Mouse (Mus musculus) kidney, postnatal 36 days (tissue): Measurements from ENCODE around the gene Gapdh.
"Not testable (repeated sequence)": the region's sequence is repeated elsewhere in the genome, so short reads cannot be mapped to it uniquely, and the experiment has no call there.

ENCODE experiments used
- DNase-seq, 2 experiments: peaks; one replicate each; pipeline ENCODE4 v3.0.0; 2021 to 2022; ENCODE audit warnings: mixed read lengths in 2 of 2

The Gapdh gene

DNA sequence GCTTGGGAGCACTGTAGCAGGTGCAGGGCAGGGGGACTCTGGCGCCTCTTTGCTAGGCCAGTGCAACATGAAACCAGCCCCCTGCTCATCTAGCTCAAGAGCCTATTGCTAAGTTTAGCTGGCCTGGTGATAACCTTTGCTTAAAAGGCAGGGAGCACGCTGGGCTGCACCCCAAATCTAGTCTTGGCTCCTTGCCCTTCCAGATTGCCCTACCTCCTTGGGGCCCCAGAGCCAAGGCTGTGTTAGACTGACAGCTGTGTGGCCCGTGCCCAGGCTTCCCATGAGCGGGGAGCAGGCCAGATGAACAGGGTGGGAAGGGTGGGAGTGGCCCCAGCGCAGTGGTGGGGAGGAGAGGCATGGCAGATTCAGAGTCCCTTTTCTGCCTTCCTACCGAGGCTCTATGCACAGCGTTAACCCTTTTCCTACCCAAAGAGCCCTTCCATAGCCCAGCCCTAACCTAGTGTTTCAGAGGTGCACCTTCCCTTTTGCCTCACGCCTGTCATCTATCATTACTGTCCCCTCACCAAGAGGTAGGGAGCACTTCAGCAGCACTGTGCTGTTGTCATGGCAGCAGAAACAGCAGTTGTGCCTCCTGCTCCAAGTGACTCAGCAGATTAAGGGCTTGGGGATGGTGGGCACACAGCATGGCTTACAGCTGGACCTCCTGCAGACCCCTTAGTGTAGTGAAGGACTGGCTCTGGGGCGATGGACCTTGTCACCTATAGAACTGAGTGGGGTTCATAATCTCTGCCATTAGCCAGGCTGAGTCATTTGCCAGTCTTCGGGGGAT lies 789 bp upstream of the Gapdh start:
- DNase-seq = peak in 1 of 2 experiments; percentile 44

DNA sequence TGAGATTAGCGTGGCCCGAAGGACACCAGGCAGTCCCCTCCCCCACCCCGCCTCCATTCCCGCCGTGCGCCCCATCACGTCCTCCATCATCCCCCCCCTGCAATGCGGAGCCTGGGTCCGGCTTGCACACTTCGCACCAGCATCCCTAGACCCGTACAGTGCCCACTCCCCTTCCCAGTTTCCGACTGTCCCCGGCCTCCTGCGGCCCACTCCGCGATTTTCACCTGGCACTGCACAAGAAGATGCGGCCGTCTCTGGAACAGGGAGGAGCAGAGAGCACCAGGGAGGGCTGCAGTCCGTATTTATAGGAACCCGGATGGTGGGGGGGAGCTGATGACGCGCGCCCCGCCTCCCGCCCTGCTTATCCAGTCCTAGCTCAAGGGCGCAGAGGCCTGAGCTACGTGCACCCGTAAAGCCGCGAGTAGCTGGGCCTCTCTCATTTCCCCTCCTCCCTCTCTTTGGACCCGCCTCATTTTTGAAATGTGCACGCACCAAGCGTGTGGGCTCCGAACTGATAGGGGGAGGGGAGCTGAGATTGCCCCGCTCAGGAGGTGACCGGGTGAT lies 857 bp downstream of the Gapdh start:
- DNase-seq = peak; percentile 97 to 99

DNA sequence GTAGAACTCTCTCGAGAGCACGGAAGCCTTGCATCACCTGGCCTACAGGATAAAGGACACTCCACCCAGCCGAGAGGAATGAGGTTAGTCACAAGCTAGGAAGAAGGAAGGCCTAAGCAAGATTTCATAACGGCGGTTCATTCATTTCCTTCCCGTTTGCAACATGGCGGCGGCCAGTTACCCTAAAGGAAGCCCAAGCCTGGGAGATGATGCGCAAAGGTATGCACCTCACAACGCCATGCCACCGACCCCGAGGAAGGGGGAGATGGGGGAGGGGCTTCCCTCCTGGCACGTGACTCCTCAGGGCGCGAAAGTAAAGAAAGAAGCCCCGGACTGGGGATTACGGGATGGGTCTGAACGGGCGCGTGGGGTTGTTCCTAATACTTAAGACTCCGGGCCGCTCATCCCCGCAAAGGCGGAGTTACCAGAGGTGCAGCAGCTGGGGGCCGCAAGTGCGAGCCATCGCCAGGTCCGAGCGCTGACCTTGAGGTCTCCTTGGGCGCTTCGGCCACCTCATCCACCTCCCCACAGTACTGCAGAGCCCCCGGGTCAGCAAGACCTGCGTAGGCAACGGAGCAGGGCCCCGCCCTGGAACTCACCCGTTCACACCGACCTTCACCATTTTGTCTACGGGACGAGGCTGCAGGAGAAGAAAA lies 1.5 kb downstream of the Gapdh start:
- DNase-seq = peak; percentile 57 to 75

DNA sequence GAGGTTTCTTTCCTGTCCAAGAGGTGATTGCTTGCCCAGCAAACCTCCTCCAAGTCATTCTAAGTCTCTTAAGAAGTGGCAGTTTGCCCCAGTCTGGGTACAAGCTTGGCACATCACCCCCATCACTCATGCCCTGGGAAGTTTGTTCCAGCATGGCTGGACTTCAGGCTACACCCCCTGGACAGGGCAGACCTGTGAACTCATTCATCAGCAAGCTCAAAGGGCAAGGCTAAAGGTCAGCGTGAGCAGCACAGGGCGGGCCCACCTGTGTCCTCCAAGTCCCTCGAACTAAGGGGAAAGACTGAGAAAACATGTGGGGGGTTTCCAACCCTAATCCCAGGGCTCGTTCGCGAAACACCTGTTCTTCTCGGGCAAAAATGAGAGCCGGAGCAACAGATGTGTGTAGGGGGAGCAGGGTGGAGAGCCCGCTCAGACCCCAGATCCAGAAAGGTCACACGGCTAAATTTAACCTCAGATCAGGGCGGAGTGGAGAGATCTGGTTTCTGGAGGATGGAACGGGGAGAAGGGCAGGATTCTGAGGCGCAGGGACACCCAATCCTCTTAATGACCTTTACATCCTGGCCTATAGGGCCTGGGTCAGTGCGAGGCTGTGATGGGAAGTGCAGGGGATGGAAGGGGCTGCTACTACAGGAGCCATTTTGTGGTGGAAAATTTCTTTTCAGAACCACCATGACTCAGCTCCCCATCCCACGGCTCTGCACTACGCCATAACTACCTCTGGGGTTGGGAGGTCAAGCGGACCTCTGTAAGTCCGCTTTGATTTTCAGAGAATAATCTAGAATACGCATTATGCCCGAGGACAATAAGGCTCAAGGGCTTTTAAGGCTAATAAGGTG lies 2.2 kb downstream of the Gapdh start:
- peak; percentile 85 to 91 for DNase-seq

DNA sequence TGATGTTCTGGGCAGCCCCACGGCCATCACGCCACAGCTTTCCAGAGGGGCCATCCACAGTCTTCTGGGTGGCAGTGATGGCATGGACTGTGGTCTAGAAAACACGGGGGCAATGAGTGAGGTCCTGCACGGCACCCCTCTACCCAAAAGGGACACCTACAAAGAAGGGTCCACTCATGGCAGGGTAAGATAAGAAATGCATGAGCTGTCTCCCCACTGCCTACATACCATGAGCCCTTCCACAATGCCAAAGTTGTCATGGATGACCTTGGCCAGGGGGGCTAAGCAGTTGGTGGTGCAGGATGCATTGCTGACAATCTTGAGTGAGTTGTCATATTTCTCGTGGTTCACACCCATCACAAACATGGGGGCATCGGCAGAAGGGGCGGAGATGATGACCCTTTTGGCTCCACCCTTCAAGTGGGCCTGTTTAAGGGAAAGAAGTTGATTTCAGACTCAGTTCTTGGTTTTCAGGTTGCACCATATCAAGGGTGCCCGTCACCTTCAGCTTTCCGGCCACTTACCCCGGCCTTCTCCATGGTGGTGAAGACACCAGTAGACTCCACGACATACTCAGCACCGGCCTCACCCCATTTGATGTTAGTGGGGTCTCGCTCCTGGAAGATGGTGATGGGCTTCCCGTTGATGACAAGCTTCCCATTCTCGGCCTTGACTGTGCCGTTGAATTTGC lies 3.5 kb downstream of the Gapdh start:
- not testable (repeated sequence) for DNase-seq

DNA sequence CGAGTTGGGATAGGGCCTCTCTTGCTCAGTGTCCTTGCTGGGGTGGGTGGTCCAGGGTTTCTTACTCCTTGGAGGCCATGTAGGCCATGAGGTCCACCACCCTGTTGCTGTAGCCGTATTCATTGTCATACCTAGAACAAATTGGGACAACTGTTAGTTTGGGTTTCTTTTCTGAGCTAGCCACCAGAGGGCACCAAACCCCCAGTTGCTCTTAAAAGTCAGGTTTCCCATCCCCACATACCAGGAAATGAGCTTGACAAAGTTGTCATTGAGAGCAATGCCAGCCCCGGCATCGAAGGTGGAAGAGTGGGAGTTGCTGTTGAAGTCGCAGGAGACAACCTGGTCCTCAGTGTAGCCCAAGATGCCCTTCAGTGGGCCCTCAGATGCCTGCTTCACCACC lies 4.3 kb downstream of the Gapdh start:
- DNase-seq = peak; percentile 62 to 81

DNA sequence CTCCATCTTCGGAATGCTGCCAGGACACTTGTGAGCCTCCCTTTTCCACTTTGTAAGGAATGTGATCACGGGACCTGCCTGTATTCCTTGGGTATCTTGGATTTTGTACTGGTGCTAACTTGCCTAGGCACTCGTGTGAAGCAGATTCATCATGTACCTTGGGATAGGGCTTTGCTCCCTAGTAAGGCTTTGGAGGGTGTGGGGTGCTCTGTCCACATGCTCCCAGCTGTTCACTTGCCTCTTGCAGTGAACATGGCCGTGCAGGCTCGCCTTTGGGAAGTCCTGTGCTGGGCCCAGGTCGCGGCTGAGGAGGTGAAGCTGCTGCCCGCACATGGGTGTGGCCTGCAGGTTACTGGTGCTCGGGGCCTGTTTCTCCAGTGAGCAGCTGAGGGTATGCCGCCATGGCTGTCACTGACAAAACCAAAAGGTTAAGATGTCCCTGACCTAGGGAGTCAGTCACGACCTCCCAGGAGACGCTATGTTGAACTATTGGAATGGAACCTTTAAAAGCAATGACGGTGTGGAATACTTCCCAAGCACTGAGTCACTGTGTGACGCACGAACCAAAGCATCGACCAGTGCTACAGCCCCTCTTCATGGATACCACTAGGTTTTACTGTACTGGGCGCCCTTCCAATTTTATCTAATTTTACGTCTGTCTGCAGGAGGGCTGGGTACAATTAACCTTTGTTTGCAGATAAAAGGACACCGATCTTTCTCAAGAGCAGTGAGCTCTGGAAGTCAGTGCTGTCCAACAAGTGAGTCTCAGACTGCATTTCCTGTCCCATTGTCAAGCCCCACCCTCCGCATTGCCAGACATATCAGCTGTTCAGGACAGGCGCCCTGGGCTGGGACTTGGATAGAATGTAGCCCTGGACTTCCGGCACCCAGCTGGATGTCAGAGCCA lies 5.2 kb downstream of the Gapdh start:
- DNase-seq = peak; percentile 80 to 84

DNA sequence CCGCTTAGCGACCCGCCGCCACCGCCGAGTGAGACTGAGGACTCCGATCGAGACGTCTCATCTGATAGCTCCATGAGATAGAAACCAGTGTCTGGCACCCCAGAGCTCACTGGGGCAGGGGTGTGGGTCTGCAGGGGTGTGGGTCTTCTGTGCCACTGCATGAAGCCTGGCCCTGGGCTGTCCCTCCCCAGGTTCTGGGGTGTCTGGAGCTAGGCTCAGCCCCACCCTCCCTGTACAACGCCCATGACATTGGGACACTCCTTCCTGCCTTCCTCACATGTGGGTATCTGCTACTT lies 5.8 kb downstream of the Gapdh start:
- no peak for DNase-seq

DNA sequence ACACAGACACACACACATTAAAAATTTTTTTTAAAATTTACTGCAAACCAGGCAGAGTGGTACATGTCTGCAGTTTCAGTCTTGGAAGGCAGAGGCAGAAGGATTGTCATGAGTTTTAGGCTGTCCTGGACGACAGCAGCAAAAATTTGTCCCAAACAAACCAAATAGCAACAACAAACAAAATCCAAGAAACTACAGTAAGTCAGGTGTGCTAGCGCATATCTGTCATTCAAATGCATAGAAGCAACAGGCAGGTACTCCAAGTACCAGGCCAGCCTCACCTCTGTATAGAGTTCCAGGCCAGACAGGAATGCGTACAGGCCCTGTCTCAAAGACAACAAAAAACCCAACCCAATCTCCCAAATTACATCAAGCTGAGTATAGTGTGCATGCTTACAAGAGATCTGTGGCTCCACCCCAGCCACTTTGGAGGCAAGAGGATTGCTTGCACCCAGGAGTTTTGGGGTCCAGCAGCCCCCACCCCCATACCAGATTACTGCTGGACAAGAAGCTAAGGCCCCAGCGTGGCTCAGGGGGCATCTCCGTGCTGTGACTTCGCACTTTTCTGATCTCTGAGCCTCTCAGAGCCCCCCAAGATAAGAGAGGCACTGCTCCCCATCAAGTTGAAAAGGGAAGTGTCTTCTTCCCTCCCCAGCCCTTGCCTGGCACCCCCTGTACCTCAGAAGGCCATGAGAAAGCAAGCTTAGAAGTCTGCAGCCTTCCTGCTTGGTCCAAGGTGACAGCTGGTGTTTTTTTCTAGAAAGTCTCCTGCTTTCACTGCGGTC lies 6.3 kb downstream of the Gapdh start:
- no peak for DNase-seq

DNA sequence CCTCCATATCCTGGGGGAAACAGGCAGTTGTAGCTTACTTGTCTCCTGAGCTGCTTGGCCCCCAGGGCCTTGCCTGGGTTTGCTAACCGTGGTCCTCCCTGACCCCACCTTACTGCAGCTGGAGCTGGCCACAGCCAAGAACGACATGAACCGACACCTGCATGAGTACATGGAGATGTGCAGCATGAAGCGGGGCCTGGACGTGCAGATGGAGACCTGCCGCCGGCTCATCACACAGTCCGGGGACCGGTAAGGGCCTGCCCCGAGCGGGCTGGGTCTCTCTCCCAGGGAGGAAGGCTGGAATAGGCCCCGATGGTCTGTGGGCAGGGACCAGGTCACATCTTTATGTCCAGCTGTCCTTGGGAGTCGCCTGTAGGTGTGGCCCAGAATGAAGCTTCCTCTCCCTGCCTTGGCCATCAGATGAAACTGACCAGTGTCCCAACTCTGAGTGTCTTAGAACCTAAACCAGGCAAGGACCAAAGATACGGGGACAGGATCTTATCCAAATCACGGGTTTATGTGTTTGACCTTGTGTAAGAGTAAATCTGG lies 7.2 kb downstream of the Gapdh start:
- no peak for DNase-seq

DNA sequence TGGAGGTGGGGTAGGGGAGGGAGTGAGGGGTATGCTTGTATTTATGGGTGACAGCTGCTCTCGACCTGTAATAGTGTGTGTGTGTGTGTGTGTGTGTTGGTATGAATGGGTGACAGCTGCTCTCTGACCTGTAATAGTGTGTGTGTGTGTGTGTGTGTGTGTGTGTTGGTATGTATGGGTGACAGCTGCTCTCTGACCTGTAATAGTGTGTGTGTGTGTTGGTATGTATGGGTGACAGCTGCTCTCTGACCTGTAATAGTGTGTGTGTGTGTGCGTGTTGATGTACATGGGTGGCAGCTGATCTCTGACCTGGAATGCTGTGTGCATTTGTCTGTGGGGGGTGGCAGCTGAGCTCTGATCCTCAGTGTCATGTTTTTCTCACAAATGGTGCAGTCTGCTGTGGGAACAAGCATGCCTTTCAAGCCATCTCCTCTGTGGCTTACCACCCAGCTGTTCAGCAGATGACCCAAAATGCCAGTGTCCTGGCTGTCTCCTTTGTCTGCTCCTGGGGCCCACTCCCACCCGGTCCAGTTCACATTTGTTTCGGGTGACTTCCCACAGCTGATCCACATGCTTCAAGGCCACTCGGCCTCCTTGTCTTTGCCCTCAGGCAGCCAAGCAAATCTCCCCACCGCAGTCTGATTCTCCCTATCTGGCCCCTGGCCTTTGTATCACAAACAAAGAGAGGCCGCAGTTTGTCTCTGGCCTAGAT lies 9.2 kb downstream of the Gapdh start:
- peak; percentile 38 to 47 for DNase-seq

DNA sequence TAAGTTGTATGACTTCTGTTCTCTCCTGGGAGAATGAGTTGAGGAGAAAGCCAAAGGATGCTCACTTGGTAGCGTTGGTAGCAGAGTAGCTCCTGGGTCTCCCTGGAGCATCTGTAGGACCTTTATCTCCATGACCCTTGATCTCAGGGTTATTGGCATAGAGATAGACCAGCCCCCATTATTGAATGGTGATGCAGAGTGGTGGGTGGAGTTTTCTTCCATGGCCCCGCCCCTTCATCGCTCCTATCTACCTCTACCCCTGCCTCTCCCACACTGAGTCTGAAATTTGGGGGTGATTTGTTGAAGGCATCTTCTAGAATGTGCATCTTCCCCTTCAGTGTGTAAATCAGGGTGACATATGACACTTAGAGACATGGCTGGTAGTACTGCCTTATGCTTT lies 9.8 kb downstream of the Gapdh start:
- no peak for DNase-seq

DNA sequence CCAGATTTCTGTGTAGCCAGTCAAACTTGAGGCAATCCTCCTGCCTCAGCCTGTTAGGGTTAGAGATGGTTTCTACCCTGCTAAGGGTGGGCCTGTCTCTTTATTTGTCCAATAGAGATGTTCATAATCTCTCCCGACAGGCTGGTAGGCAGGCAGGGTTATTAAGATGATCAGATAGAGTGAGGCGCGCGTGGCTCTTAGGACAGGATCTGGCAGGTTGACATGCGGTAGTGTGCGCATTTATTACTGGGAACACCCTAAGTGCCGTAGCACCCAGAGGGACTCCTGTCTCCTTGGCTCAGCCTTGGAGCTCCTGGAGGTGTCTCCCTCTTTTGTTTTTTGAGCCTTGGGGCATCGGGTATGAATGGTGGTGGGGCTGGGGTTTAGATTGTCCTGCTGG lies 11.0 kb downstream of the Gapdh start:
- no peak for DNase-seq

DNA sequence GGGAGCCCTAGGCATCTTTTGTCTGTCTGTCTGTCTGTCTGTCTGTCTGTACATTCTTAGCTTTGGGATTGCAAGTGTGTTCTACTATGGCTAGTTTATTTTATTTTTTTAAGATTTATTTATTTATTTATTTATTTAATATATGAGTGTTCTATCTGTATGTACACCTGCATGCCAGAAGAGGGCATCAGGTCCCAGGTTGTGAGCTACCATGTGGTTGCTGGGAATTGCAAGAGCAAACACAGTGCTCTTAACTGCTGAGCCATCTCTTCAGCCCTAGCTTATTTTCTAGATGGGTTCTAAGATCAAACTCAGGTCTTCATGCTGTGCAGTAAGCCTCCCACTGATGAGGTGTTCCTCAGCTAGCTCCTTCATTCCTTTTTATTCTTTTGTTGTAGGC lies 11.7 kb downstream of the Gapdh start:
- peak; percentile 48 to 53 for DNase-seq

DNA sequence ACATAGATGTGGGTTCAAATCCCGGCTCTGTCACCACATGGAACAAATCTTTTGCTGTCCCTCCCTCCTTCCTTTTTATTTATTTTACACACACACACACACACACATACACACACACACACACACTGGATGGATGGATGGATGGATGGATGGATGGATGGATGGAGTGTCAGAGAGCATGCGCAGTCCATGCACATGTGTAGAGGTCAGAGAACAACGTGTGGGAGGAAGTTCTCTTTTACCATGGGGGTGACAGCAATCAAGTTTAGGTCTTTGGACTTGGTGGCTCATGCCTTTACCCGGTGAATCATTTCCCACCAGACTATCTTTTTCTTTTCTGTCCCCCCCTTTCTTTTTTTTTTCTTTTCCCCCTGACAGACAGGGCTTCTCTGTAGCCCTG lies 12.6 kb downstream of the Gapdh start:
- DNase-seq = no peak

DNA sequence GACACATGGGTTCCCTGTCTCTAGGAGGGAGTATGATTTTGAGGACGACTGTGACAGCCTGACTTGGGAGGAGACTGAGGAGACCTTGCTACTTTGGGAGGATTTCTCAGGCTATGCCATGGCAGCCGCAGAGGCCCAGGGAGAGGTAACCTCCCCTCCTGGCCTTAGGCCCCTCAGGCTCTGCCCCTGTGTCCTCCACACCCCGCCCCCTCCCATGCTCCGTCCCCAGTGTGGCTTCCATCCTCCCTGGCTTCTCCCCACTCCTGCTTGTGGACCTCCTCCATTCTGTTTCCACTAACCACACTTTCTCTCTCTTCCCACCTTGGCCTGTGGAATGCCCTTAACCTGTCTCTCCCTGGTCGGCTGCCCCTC lies 13.3 kb downstream of the Gapdh start:
- DNase-seq = no peak

DNA sequence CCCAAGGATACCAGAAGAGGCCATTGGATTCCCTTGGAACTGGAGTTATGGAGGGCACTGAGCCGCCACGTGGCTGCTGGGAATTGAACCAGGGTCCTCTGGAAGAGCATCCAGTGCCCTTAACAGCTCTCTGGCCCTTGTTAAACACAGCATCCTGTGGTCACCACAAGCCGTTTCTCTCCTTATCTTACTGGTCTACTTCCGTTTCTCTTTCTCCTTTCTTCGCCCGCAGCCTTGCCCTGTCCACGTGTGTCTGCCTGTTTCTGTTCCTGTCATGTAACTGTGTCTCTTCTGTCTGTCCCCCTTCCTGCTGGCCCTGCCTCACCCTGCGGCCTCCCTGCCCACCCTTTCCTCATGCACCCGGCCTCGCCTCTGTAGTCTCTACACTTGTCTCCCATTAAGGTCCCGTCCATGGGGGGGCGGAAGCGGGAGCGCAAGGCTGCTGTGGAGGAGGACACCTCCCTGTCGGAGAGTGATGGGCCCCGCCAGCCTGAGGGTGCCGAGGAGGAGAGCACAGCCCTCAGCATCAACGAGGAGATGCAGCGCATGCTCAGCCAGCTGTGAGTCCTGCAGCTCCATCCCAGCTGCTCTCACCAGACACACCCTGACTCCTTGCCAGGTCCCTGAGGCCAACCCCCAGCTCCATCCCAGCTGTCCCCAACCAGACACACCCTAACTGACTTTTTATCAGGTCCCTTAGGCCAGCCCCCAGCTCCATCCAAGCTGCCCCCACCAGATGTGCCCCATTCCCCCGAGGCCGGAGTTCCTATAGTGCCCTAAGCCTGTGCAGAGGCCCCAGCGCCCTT lies 13.9 kb downstream of the Gapdh start:
- DNase-seq = no peak

DNA sequence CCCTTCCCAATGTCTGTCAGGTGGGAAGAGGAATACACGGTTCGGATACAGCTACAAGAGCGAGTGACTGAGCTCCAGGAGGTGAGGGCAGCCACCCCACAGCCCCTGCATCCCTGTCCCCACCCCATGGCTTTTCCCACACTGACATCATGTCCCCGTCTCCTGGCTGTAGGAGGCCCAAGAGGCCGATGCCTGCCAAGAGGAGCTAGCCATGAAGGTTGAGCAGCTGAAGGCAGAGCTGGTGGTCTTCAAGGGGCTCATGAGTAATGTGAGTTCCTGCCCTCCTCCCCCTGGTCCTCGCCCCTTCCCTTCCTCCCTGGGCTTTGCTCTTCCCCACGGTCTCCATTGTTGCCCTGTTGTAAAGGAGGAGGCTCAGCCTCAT lies 16.7 kb downstream of the Gapdh start:
- no peak for DNase-seq

DNA sequence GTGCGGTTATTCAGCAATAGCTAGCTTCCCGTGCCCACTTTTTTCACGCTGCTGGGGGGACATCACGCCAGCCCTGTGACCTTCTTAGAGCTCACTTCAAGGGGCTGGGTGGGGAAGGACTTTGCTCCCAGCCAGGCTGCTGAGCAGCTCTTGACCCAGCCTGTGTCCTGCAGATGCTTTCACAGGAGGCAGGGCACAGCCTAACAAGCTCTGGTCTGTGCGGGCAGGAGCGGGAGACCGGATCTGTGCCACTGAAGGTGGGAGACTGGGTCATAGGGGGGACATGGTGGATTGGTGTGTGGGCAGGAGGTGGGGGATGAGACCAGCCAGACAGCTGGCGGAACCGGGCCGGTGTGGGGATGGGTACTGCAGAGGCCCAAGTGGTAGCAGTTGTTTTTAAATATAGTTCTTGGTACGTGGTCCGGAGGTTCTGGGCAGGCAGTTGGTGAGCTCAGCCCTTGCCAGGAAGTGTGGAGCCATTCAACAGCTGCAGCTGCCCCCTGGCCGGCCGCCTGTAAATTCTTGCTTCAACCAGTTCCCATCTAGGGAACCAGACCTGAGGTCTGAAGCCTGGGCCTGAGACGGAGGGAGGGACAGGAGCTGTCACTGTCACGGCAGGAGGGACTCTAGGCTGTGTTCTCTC lies 17.2 kb downstream of the Gapdh start:
- DNase-seq = peak; percentile 78 to 80
